Mouse (Mus musculus) A20 (cell line): ENCODE results near the gene Gnpda2.
A peak's percentile ranks its signal among the peaks of the same experiment; 100 is the strongest.

ENCODE experiments used
- DNase-seq: peaks from one replicate; pipeline ENCODE4 v3.0.0-alpha.2; 2011; ENCODE audit warnings: low read depth, low spot score

Gnpda2 gene

GRCm38 (mm10) chr5:69591640-69592461 is at the start of gene Gnpda2:
Gene Gnpda2 (minus strand): TSS chr5:69592340.
- DNase-seq = peak; percentile 80

GRCm38 (mm10) chr5:69634766-69635165 is 42.6 kb upstream of the Gnpda2 start:
- DNase-seq = no peak

- no peak for DNase-seq
Observed at GRCm38 (mm10) chr5:69620899-69621298, 28.8 kb upstream of the Gnpda2 start.

- peak; percentile 43 for DNase-seq
Observed at GRCm38 (mm10) chr5:69613209-69613796, 21.2 kb upstream of the Gnpda2 start.

- DNase-seq = peak; percentile 26
Observed at GRCm38 (mm10) chr5:69601027-69601426, 8.9 kb upstream of the Gnpda2 start.

GRCm38 (mm10) chr5:69557404-69557935 is 34.7 kb downstream of the Gnpda2 start:
- peak; percentile 67 for DNase-seq

GRCm38 (mm10) chr5:69556628-69557403 is 35.3 kb downstream of the Gnpda2 start, which contains the start of gene Guf1:
Gene Guf1 (plus strand): TSS chr5:69556923.
- peak; percentile 95 for DNase-seq

GRCm38 (mm10) chr5:69542489-69542888 is 49.7 kb downstream of the Gnpda2 start, which contains the start of gene Yipf7:
Gene Yipf7 (minus strand): TSS chr5:69542648.
- no peak for DNase-seq

- no peak for DNase-seq
Observed at GRCm38 (mm10) chr5:69541680-69542079, 50.5 kb downstream of the Gnpda2 start.

- DNase-seq = peak; percentile 12
Observed at GRCm38 (mm10) chr5:69523944-69524343, 68.2 kb downstream of the Gnpda2 start.
